In genomic region chr7:25088531-25088930, GRCm38 (mm10) we compare ENCODE assay signal across 9 mouse cellular contexts. TPM values are rescaled to one million over a fixed set of nuclear protein-coding genes. Genes with fewer than 3 reads are reported as not detected.
A peak's percentile ranks its signal among the peaks of the same experiment; 100 is the strongest.
DNase-seq lines count a peak whose midpoint lies in the region; ATAC-seq and TF ChIP-seq lines count a peak whose summit lies in the region.
"Had no signal": no experiment of that assay in that cellular context is flagged by ENCODE, and none has a peak within 500 bp of the region (broad histone marks: within the 10 kb centered on the region; RNA-seq: fewer than 3 reads in every experiment).

No protein-coding gene starts in this region.

- 0 out of 2 replicates have a peak overlapping the region, but pooled peaks have one; percentile 18 for H3K27ac ChIP-seq in kidney, embryonic 16.5 days (ENCODE audit: low read length)
- no peak overlapping the region for H3K27ac ChIP-seq in CH12.LX (ENCODE audit: insufficient read depth, low read depth)
- no peak overlapping the region for H3K27ac ChIP-seq in limb, embryonic 13.5 days

- 0 out of 2 replicates have a peak, but pooled peaks have one; percentile 24 for ATAC-seq in kidney, embryonic 16.5 days (ENCODE audit: low FRiP score, low TSS enrichment)
- peak; percentile 55; the same call in 1 of the 2 replicates for ATAC-seq in limb, embryonic 13.5 days (ENCODE audit: low FRiP score, low read depth)

- H3K4me1 ChIP-seq in kidney, embryonic 16.5 days (ENCODE audit: insufficient read depth, low read length): peaks cover 13% of the 10 kb centered on the region; the same call in 1 of the 2 replicates
- peaks cover 17 to 53% of the 10 kb centered on the region in 2 experiments for H3K4me1 ChIP-seq in CH12.LX (ENCODE audit: control insufficient read depth in 1 of 2, insufficient read depth in 2 of 2)
- peaks cover 23% of the 10 kb centered on the region for H3K4me1 ChIP-seq in limb, embryonic 13.5 days

- no peaks in the 10 kb centered on the region for H3K27me3 ChIP-seq in kidney, embryonic 16.5 days (ENCODE audit: insufficient read depth, low read length)
- H3K27me3 ChIP-seq in CH12.LX (replicated peaks): no peaks in the 10 kb centered on the region
- 0 out of 2 replicates have a peak, but pooled peaks cover 3% of the 10 kb centered on the region for H3K27me3 ChIP-seq in limb, embryonic 13.5 days

- no peak for TF ChIP-seq RAD21 in CH12.LX (IDR thresholded peaks at IDR 0.05; ENCODE audit: low read depth, low read length)

- peak; percentile 40; the same call in 1 of the 2 replicates for TF ChIP-seq POLR2A in CH12.LX (IDR thresholded peaks at IDR 0.05; ENCODE audit: low read depth, low read length)

- no peak overlapping the region for H3K4me2 ChIP-seq in kidney, embryonic 16.5 days (replicated peaks; ENCODE audit: low read depth, low read length)
- H3K4me2 ChIP-seq in CH12.LX (ENCODE audit: insufficient read depth, low read depth, poor library complexity, severe bottlenecking): no peak overlapping the region
- no peak overlapping the region for H3K4me2 ChIP-seq in limb, embryonic 13.5 days (replicated peaks)

- no peak overlapping the region for H3K4me3 ChIP-seq in kidney, embryonic 16.5 days (ENCODE audit: low read length)
- no peak overlapping the region for H3K4me3 ChIP-seq in CH12.LX (replicated peaks in 1 of 3; ENCODE audit: low read depth in 2 of 3, low read length in 2 of 3, poor library complexity in 1 of 3)
- no peak overlapping the region for H3K4me3 ChIP-seq in limb, embryonic 13.5 days

- DNase-seq in kidney, adult 9 months: no peak
- DNase-seq in CH12.LX (ENCODE audit: extremely low read depth): no peak
- peak; percentile 82 for DNase-seq in embryo, embryonic 10 days (ENCODE audit: low spot score)
- DNase-seq in frontal cortex, postnatal 14 days (ENCODE audit: low spot score in 2 of 2): no peak
- no peak for DNase-seq in urinary bladder, postnatal 14 days (ENCODE audit: low spot score)
- DNase-seq: heart, postnatal 14 days; right cerebral cortex, postnatal 25 days had no signal

- no peaks in the 10 kb centered on the region for H3K79me2 ChIP-seq in CH12.LX (replicated peaks; ENCODE audit: control insufficient read depth, extremely low read depth, insufficient read depth, poor library complexity, severe bottlenecking)

- WGBS in kidney, embryonic 16.5 days: 16% methylated on average over 10 of the region's 10 CpGs
- WGBS in limb, embryonic 13.5 days: 13% methylated on average over 10 of the region's 10 CpGs

- H3K9ac ChIP-seq in kidney, embryonic 16.5 days (replicated peaks; ENCODE audit: low read length): no peak overlapping the region
- H3K9ac ChIP-seq in CH12.LX (ENCODE audit: insufficient read depth, low read depth): no peak overlapping the region
- H3K9ac ChIP-seq in limb, embryonic 13.5 days: no peak overlapping the region

- H3K9me3 ChIP-seq in kidney, embryonic 16.5 days (ENCODE audit: low read length): no peaks in the 10 kb centered on the region
- peaks cover 13% of the 10 kb centered on the region for H3K9me3 ChIP-seq in CH12.LX (replicated peaks; ENCODE audit: low read length)
- no peaks in the 10 kb centered on the region for H3K9me3 ChIP-seq in limb, embryonic 13.5 days

- TF ChIP-seq CTCF in CH12.LX (conservative IDR thresholded peaks at IDR 0.05 in 1 of 2, IDR thresholded peaks at IDR 0.05 in 1 of 2; ENCODE audit: low read depth in 2 of 2, low read length in 2 of 2): no peak

- in situ Hi-C loops in CH12.LX (cut with MboI; ENCODE audit: low pct_ligation_motif_present, low pct_unique_long_range_greater_than_20kb, low sequenced_read_pairs): no loop called here

- H3K36me3 ChIP-seq in kidney, embryonic 16.5 days (ENCODE audit: insufficient read depth, low read length): peaks cover 11% of the 10 kb centered on the region
- H3K36me3 ChIP-seq in CH12.LX (replicated peaks in 1 of 2; ENCODE audit: control insufficient read depth in 1 of 2, insufficient read depth in 1 of 2, low read length in 1 of 2): peaks cover 29 to 34% of the 10 kb centered on the region in 2 experiments
- peaks cover 29% of the 10 kb centered on the region for H3K36me3 ChIP-seq in limb, embryonic 13.5 days

- no peak for TF ChIP-seq EP300 in CH12.LX (IDR thresholded peaks at IDR 0.05; ENCODE audit: low read length)

- dilution Hi-C loops in CH12.LX (cut with MboI; ENCODE audit: extremely low pct_ligation_motif_present, extremely low pct_unique_long_range_greater_than_20kb, low sequenced_read_pairs): no loop called here

TF ChIP-seq in CH12.LX, 34 proteins besides CTCF, POLR2A, EP300 and RAD21:
- TF ChIP-seq ZNF384 (IDR thresholded peaks at IDR 0.05; ENCODE audit: low read depth, low read length): no peak
- no peak for TF ChIP-seq ZMIZ1 (IDR thresholded peaks at IDR 0.05; ENCODE audit: low read depth, low read length)
- no peak for TF ChIP-seq NELFE (IDR thresholded peaks at IDR 0.05; ENCODE audit: low read depth, low read length)
- TF ChIP-seq MAZ (IDR thresholded peaks at IDR 0.05; ENCODE audit: low read depth, low read length): no peak

RNA-seq across cellular contexts. Expression of gene Zfp574, which starts 16.2 kb away (rescaled TPM):
- 37.7 and 44.1 TPM in 2 replicates for polyA plus RNA-seq in kidney, embryonic 16.5 days (2015; fragmentation: Nextera tagmentation; extraction: Ambion mirVana)
- total RNA-seq in CH12.LX (2012; rRNA removed) (11.2 and 11.8 TPM in 2 replicates), CH12.LX (2014; rRNA removed) (2.8 and 3.4 TPM in 2 replicates)
- polyA plus RNA-seq in CH12.LX (2012; ENCODE audit: insufficient read length, low read depth): 11.9 and 13.3 TPM in 2 replicates
- 36.3 and 37.8 TPM in 2 replicates for polyA plus RNA-seq in limb, embryonic 13.5 days (2015; fragmentation: Nextera tagmentation; extraction: Ambion mirVana)

RNA-seq across cellular contexts. Expression of gene Grik5, which starts 16.4 kb away (rescaled TPM):
- 5.1 and 6.3 TPM in 2 replicates for polyA plus RNA-seq in kidney, embryonic 16.5 days (2015; fragmentation: Nextera tagmentation; extraction: Ambion mirVana)
- 0.88 and 2.1 TPM in 2 replicates for total RNA-seq in CH12.LX (2012; rRNA removed)
- total RNA-seq in CH12.LX (2014; rRNA removed): 0.80 and 1.0 TPM in 2 replicates
- 1.5 and 2.0 TPM in 2 replicates for polyA plus RNA-seq in CH12.LX (2012; ENCODE audit: insufficient read length, low read depth)
- polyA plus RNA-seq in limb, embryonic 13.5 days (2015; fragmentation: Nextera tagmentation; extraction: Ambion mirVana): 8.5 and 10.2 TPM in 2 replicates
